Mouse (Mus musculus): Measurements from ENCODE around the gene Llph. TPM values are rescaled to one million over a fixed set of nuclear protein-coding genes. Genes with fewer than 3 reads are reported as not detected.
"Not testable (repeated sequence)": the region's sequence is repeated elsewhere in the genome, so short reads cannot be mapped to it uniquely, and the experiment has no call there.

Gene Llph
- 10 to 100 TPM; 13.9 to 18.5 (median 15.9) TPM for total RNA-seq (2022)

GRCm38 (mm10) chr10:120226871-120227661 is at the start of gene Llph:
TSS of gene Llph (plus strand) at chr10:120227070.
- peak; percentile 65 to 78 for DNase-seq (ENCODE audit: low spot score in 2 of 2)

GRCm38 (mm10) chr10:120182887-120183286 is 44.0 kb upstream of the Llph start:
- DNase-seq (ENCODE audit: low spot score in 2 of 2) = no peak

GRCm38 (mm10) chr10:120183342-120183741 is 43.5 kb upstream of the Llph start:
- no peak for DNase-seq (ENCODE audit: low spot score in 2 of 2)

GRCm38 (mm10) chr10:120188513-120188912 is 38.4 kb upstream of the Llph start:
- no peak for DNase-seq (ENCODE audit: low spot score in 2 of 2)

GRCm38 (mm10) chr10:120189276-120189675 is 37.6 kb upstream of the Llph start:
- no peak for DNase-seq (ENCODE audit: low spot score in 2 of 2)

DNA sequence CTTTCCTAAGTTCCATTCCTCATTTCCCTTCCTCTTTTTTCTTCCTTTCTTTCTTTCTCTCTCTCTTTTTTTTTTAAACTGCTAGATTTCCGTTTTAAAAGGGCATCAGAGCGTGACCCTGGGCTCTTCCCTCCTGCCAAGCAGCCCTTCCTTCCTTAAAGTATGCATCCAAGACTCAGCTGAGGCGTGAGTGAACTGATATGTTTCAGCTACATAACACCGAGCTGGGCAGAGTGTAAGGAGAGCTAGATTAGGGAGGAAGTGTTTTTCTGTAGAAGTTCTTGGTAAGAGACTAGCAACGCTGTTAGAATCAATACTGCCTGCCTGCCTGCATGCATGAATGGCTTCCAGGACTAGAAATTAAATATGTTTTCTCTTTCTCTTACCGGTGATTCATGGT is 37.1 kb upstream of the Llph start:
- DNase-seq (ENCODE audit: low spot score in 2 of 2) = no peak

DNA sequence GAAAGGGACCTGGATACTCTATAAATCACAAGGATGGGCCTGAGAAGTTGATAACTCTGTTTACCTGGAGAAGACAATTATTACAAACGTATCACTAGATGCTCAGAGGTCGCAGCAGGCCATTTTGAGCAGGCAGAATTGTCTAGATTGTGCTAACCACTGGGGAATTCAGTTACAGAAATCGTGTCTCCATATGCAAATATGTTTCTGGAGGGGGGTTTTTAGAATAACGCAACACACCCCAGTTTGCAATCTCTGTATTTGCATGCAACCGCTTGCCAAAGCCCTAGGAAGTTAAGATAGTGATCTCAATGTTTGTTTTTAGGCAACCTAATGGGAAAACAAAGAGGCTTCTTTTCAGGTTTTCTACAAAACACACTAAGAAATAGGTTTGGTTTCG is 35.7 kb upstream of the Llph start:
- no peak for DNase-seq (ENCODE audit: low spot score in 2 of 2)

DNA sequence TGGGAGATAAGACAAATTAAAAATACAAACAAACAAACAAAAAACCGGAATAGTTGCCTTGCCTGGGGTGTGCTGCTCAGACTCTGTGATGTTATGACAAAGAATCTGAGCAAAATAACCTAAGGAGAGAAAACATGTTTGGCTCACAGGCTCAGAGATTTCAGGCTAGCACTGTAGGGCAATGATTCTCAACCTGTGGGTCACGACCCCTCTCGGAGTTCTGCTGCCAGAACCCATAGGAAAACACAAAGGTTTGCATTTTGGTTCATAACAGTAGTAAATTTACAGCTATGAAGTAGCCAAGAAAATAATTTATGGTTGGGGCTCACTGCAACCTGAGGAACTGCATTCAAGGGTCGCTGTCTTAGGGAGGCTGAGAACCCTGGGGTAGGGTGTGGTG is 34.6 kb upstream of the Llph start:
- no peak for DNase-seq (ENCODE audit: low spot score in 2 of 2)

- no peak for DNase-seq (ENCODE audit: low spot score in 2 of 2)
Measured at GRCm38 (mm10) chr10:120193255-120193654, 33.6 kb upstream of the Llph start.

- no peak for DNase-seq (ENCODE audit: low spot score in 2 of 2)
Measured at GRCm38 (mm10) chr10:120197061-120197835, 29.6 kb upstream of the Llph start.

GRCm38 (mm10) chr10:120201131-120201921 is 25.5 kb upstream of the Llph start, which contains the start of gene Tmbim4:
TSS of gene Tmbim4 (plus strand) at chr10:120201590.
- no peak for DNase-seq (ENCODE audit: low spot score in 2 of 2)

DNA sequence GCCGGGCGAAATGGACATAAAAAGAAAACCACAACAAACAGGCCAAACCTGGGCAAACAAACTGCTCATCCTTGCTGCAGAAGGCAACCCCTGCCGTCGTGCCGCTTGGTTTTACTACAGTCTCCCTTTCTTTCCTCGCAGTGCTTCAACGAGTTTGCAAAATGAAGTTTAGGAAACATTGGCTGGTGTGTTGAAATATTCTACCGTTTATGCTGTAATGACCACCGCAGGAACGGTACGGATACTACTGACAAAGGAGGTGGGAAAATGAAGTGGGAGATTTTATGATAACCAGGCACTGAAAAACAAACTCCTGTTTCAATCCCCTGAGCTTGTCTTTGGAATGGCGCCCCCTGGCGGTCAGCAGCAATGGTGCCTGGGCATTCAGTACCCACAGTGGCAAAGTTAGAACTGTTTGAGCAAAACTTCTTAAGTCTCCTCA is 24.9 kb upstream of the Llph start, which contains the start of gene Irak3:
Gene Irak3 (minus strand): TSS at position 170 of the 442 bp plus-strand sequence.
- peak in 1 of 2 experiments; percentile 72 for DNase-seq (ENCODE audit: low spot score in 2 of 2)

DNA sequence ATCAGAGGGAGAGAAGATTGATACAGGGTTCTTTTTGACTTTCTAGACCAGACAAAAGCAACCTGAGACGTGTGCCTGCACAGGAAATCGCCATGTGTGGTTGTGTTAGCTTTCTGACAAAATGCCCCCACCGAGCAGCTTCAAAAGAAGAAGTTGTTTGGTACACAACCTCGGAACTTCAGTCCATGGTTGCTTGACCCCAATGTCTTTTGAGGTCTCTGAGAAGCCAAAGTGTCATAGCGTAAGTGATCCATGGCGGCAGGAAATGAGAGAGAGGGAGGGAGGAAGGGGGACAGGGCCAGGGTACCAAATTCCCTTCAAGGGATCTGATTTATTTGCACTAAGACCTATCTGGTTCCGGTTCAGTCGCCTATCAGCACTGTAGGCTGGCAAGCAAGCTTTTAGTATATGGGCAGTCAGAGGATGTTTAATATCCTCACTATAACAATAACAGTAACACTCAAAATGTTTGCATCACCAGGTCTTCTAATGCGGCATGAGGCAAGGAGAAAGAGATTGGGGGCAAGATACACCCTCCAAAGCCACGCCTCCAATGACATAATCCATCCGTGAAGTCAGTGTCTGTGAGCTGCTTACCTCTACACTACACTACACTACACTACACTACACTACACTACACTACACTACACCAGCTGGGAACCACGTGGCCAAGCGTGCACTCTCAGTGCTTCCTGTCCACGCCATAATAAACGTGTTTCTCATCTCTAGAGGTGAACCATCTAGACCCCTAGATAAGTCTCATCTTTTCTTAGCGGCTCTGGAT is 24.2 kb upstream of the Llph start:
- DNase-seq (ENCODE audit: low spot score in 2 of 2) = no peak

GRCm38 (mm10) chr10:120204591-120205210 is 22.2 kb upstream of the Llph start:
- no peak for DNase-seq (ENCODE audit: low spot score in 2 of 2)

DNA sequence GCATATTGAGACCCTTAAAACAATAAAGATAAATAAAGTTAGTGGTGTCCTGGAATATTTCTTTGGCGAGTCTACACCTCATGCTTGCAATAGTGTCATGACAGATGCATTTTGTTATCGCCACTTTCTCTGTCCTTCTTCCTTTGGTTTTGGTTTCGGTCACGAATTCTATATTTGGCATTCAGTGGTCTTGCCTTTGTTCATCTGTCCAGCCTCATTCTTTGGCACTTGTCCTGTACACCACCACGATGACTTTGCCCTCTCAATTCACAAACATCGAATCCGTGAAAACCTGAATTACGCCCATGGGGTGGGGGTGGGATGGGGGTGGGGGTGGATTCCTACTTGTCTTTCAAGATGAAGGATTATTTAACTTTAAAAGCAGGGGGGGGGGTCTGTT is 18.9 kb upstream of the Llph start:
- DNase-seq (ENCODE audit: low spot score in 2 of 2) = no peak

GRCm38 (mm10) chr10:120208575-120209538 is 18.0 kb upstream of the Llph start:
- DNase-seq (ENCODE audit: low spot score in 2 of 2) = peak; percentile 82 to 85

DNA sequence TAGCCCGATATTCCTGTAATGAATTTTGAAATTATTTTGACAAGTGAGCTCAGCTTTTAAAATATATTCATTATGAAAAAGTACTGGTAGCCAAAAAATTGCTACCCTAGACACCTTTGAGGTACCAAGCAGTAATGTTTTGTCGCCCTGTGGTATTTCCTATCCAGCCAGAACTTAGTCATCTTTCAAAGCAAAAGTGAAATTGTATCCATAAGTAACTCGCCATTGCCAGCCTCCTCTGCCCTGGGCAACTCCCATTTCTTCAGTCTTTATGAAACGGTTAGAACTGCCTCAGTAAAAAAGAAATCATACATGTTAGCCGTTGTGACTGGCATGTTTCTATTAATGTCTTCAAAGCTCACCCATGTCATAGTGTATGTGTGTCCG is 17.3 kb upstream of the Llph start:
- DNase-seq (ENCODE audit: low spot score in 2 of 2) = no peak

DNA sequence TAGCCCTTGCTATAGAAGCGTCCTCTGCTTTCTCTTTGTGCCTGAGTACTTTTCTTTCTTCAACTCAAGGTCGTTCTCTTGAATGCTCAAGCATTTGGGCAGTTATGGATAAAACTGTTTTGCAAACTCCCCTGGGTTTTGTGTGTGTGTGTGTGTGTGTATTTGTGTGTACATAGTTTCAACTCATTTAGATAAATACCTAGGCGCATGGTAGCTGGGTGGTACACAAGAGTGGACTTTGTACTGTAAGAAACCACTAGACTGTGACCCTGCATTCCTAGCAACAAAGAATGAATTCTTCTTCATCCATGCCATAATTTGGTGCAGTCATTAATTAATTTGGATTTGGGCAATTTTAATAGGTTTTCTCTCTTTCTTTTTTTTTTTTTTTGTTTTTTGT is 16.8 kb upstream of the Llph start:
- no peak for DNase-seq (ENCODE audit: low spot score in 2 of 2)

DNA sequence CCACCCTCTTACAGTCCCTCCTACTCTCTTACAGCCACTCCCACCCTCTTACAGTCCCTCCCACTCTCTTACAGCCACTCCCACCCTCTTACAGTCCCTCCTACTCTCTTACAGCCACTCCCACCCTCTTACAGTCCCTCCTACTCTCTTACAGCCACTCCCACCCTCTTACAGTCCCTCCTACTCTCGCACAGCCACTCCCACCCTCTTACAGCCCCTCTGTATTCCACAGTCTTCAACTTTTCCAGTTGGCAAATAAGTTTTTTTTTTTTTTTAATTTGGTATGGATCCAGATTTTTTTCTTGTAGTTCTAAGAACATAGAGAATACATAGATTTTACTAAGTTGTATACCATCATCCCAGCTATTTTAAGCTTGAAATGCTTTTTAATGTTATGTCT is 9.8 kb upstream of the Llph start:
- not testable (repeated sequence) for DNase-seq (ENCODE audit: low spot score in 2 of 2)

Data from layer of hippocampus, adult 8-10 months (tissue).